Mouse (Mus musculus) spleen, postnatal 14 days (tissue): Measurements from ENCODE around the gene Pter.

ENCODE experiments used
- DNase-seq, 2 experiments: peaks; one replicate each; pipeline ENCODE4 v3.0.0; 2021 to 2022; ENCODE audit warnings: low spot score in 2 of 2

The Pter gene

DNA sequence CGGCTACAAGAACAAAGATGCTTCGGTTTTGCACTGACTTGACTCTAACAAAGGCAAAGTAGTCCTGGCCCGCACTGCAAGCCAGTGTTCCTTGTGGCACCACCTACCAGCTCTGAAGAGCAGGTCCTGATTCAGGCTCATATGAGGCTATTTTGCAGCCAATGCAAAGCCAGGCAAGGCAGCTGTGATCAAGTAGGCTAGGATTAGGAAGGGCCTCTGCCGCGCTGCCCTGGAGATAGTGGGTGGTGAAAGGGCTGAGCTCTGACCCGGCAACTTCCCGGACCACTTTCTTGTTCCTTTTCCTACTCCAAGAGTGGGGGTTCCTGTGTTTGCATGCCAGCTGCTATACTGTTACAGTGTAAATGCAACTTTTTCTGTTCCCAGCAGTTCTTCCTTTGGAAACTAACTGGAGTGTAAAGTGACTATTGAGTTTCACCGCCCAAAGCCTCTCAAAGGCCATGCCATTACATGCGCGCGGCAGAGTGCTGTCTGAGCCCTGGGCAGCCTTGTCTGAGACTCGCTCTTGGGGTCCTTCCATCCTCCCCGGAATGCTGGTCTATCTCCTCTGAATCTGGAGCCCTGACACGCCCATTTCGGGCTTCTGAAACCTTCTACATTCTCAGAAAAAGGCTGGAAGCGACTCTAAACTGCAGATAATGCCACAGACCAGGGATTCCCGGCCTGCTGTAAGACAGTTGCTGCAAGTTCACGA, 85.6 kb downstream of the Pter start:
- DNase-seq, result no peak

DNA sequence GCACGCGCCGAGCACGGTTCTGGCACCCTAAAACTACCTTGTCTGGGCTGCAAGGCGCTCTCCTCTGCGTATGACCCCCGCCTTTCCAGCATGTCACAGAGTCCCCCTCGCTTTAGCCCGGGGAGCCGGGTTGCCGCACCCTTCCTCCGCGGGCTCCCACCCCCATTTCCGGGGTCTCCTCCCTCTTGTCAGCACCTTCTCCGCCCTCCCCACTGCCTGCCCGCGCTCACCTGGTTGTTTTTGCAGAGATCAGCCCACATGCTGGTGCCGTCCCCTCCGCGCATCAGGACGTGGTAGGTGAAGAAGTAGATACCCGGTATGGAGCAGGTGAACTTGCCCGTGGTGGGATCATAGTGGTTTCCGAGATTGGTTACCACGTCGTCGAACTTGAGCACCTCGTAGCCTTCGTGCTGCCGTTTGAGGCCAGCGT, 86.2 kb downstream of the Pter start:
- no peak for DNase-seq

DNA sequence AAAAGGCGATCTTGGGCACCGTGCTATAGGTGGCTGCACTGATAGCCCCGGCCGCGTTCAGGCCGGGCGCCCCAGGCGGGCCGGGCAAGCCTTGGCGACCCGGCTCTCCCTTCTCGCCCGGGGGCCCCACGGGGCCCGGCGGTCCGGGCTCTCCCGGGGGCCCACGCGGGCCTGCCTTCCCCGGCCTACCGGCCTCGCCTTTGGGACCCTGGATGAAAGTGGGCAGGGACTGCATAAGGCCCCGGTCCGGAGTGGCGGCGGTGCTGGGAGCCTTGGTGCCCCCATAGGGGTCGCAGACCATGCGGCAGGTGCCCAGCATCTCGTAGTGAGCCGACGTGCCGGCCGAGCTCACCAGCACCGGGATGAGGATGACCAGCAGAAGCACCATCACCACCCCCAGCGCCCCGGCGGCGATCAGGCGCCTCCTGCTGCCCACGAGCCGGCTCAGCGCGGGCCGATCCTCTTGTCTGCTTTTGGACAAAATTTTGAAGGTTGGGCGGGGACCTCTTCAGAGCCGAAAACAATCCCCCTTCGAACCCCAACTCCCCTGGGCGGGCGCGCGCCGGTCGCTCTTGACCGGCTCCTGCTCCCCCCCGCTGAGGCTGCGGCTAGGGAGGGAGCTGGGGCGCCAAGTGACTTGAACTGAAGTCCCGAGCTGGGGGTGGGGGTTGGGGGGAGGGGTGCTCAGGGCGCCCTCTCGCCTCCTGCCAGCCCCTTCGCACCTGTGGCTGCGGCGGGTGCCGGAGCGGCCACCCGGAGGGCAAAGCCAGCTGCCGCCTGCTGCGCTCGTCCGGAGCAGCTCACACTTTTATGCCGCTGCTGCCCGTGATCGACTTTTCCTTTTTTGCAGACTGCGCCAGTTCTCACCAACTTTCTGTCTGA, 86.9 kb downstream of the Pter start:
- no peak for DNase-seq

DNA sequence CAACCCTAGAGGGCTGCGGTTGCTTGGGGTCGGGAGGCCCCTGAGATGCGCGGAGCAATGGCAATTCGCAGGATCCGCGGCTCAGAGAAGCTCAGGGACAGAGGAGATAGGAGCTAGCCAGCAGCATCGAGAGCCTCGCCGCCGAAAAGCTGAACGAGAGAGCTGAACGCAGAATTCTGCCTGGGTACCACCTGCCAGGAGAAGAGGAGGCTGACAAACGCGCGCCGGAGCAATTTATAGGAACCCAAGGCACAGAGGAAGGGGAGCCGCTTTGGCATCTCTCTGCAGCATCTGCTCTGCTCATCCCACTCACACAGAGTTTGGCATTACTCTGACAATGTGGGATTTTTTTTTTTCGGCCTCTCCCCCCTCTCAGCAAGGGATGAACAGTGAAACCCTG, 87.6 kb downstream of the Pter start, which contains the start of gene C1ql3:
TSS of gene C1ql3 (minus strand) at position 335 of the 400 bp plus-strand sequence.
- no peak for DNase-seq

DNA sequence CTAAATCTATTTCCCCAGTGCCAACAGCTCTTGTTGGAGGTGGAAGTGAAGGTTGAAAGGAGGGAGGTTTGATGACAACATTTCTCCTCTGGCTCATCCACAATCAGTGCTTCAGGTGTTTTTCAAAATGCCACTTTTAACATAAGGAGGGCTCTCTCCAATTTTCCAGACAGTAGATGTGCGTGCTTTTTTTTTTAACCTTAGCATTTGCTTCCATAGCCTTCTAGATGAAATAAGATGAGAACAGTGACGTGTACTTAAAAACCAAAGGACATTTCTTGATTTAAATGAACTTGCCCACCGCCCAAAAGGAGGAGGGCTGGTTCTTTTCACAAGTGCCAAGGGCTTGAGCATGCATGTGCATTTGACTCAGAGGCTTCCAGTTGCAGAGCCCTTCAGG, 88.1 kb downstream of the Pter start:
- no peak for DNase-seq

DNA sequence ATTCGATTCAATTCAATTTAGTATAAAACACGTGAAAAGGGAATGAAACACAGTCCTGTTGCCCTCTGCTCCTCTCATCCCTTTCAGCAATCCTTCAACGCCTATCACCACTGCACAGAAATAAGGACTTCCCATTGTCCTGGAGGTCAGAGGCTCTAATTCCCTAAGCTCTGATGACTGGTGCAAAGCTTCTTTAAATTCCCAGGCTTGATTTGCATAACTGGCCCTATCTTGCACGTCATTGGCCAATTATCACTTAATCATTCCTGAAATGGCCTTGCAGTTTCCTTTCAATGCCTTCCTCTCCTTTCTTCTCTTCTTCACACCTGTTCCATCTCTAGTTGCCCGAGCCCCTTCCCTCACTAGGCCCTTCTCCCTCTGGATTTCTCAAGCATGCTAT, 94.5 kb downstream of the Pter start:
- DNase-seq, result no peak

DNA sequence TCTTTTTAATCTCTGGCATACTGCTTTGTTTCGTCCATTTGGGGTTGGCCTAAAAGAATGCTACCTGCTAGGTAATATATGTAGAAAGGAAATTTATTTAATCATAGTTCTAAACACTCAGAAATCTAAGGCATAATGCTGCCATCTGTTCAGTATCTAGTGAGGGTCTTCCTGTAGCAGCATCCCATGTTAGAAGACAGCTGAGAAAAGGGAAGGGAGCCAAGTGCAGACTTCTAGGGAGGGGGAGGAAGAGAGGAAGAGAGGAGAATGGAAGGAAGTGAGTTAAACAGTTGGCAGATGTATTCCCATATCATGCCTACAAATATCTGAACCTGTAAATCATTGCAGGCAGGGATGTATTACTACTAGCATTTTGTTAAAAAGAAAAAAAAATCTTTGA, 95.0 kb downstream of the Pter start:
- DNase-seq, result no peak

DNA sequence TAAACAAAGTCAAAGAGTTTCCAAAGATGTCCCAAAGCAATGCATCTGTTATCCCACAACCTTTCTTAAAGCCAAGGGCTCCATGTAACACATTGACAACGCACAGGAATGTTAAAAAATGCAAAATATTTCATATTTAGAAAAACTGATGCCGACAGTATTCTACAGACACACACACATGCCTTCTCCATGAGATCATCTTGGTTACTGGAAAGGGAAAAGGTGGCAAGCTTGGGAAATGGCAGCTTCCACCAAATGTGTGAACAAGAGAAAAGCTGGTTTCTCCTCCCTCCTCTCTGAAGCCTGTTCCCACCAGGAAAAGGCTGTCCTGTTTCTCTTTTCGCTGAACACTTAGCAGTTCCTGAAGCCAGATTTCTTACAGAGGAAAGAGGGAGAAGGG, 114.9 kb downstream of the Pter start:
- no peak for DNase-seq

DNA sequence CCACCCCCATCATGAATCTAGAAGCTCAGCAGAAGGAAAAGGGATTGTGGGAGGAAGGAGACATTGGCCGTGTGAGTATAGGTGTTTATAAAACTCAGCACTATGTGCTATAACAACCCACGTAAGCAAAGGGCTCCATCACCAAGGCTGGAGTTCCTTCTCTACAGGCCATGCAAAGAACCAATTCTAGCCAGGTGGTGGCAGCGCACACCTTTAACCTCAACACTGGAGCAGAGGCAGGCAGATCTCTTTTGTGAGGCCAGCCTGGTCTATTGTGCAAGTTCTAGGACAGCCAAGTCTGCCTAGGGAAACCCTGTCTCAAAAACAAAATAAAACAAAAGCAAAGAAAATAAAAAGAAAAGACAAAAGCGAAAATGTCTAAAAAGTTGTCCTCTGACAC, 115.9 kb downstream of the Pter start:
- no peak for DNase-seq

DNA sequence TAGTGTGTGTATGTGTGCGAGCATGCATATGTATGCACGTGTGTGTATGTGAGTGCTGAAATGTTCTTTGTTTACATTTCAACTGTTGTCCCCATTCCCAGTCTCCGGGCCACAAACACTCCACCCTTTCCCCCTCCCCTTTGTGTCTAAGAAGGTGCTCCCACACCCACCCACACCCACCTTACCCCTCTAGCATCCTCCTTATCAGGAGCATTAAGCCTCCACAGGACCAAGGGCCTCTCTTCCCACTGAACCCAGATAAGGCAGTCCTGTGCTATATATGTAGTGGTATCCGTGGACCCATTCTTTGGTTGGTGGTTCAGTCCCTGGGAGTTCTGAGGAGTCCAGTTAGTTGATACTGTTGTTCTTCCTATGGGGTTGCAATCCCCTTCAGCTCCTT, 120.7 kb downstream of the Pter start:
- no peak for DNase-seq

DNA sequence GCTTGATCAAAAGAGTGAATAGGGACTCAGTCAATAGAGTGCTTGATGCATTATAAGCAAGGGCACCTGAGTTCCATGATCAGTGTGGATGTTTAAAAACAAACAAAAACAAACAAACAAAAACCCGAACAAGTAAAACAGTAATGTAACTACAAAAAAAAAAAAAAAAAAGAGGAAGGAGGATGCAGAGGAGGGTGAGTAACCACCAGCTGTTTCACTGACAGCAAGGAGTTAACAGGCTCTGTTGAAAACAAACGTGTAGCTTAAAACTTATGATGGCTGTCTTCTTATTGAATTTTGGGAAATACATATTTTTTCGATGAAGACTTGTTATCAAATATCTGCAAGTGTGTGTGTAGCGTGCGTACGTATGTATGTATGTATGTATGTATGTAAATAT, 124.8 kb downstream of the Pter start:
- no peak for DNase-seq
